Mouse (Mus musculus) liver, embryonic 14.5 days (tissue): Measurements from ENCODE around the gene Psmb3.

Experiments used
- CTCF ChIP-seq: IDR thresholded peaks from 2 replicates; pipeline ENCODE4 v1.5.1; 2016; ENCODE audit warnings: antibody characterized with exemption, low read depth, control low read depth
- EP300 ChIP-seq: IDR thresholded peaks from 2 replicates; pipeline ENCODE4 v1.6.1; 2016; ENCODE audit warnings: antibody characterized with exemption, low read depth

DNA sequence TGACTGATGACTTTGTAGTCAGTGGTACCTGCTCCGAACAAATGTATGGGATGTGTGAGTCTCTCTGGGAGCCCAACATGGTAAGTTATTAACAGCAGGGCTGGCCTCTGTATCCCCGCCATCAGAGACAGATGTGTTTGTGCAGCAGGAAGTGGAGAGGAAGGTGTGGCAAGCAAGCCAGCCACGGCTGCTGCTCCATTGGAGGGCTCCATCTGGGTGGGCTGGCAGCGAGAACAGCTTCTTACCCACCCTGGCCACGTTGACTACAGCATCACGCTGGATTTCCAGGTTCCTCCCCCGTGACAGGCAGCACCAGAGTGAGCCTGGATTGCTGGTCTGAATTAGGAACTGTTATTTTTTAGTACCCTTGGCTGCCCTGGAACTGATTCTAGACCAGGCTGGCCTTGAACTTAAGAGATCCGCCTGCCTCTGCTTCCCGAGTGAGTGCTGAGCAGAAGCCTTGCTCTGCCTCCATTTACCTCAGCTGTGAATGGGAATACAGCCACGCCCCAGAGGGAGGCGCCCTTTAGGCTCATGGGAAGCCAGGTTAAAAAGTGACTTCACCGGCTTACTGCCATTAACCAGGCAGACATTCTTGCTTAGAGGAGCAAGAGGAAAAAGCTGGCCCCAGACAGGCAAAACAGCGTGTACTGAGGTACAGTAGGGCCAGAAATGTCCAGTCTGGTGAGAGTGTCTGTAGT, 8.2 kb downstream of the Psmb3 start:
- TF ChIP-seq CTCF (no peak), EP300 (no peak)
